Mouse (Mus musculus) ES-E14 (cell line): ENCODE results near the gene Nphs1.

Experiments
- CHD2 ChIP-seq: IDR thresholded peaks from 2 replicates; pipeline ENCODE4 v1.6.1; 2014; ENCODE audit warnings: mild to moderate bottlenecking, low read depth, low read length, inconsistent platforms
- HCFC1 ChIP-seq: IDR thresholded peaks from 2 replicates; pipeline ENCODE4 v1.6.1; 2012; ENCODE audit warnings: low read length, inconsistent platforms, borderline replicate concordance; ENCODE audit not compliant: insufficient read depth
- MAFK ChIP-seq: IDR thresholded peaks from 2 replicates; pipeline ENCODE4 v1.6.1; 2014; ENCODE audit warnings: mild to moderate bottlenecking, low read depth, low read length, inconsistent platforms; ENCODE audit not compliant: insufficient read depth
- ZC3H11A ChIP-seq: IDR thresholded peaks from 2 replicates; pipeline ENCODE4 v1.6.1; 2012; ENCODE audit warnings: low read depth, mild to moderate bottlenecking, inconsistent platforms, low read length, borderline replicate concordance
- ZNF384 ChIP-seq: IDR thresholded peaks from 2 replicates; pipeline ENCODE4 v1.6.1; 2012; ENCODE audit warnings: low read depth, low read length, inconsistent platforms

GRCm38 (mm10) chr7:30520396-30520795 lies 62.3 kb downstream of the Nphs1 start:
- no peak for TF ChIP-seq HCFC1
- no peak for TF ChIP-seq ZC3H11A
- no peak for TF ChIP-seq MAFK
- no peak for TF ChIP-seq CHD2
- TF ChIP-seq ZNF384 = no peak
